Comparison of ENCODE assay signal across 8 mouse cellular contexts in the genomic region with DNA sequence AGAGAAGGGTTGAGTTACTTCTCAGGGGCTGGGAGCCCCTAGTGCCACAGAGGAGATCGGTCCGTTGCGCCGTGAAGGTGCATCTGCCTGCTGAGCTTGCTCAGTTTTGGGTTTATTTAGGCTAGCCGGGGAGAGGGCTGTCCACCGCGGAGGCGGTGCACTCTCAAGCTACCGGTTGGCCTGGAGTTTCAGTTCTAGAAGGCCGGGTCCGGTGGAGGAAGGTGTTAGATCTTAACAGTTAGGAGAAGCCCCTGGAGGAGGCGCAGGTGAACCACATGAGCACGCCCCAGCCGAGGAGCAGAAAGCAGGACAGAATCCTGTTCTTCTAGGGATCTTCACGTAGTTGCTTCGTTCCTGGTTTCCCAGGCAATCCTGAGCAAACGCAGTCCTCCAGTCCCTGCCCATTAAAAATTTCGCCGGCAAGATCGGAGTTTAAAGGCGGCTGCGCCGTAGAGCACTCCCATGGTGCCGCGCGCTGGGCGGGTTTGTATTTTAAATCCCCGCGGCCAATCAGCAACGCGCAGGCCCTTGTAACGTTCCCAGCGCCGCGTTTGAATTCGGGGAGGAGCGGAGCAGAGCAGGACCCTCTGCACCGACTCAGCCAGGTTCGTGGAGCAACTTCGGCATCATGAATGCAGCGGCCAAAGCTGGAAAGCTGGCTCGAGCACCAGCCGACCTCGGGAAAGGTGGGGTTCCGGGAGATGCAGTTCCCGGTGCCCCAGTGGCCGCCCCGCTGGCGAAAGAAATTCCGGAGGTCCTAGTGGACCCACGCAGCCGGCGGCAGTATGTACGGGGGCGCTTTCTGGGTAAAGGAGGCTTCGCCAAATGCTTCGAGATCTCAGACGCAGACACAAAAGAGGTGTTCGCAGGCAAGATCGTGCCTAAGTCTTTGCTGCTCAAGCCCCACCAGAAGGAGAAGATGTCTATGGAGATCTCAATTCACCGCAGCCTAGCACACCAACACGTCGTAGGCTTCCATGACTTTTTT. TPM values are rescaled to one million over a fixed set of nuclear protein-coding genes. Genes with fewer than 3 reads are reported as not detected.
DNase-seq lines count a peak whose midpoint lies in the region; ATAC-seq and TF ChIP-seq lines count a peak whose summit lies in the region.

A gene (plus strand): TSS at position 525 of the 988 bp plus-strand sequence.

- peak; percentile 87 for ATAC-seq in erythroid progenitor cell, adult 5-6 weeks (replicated peaks; ENCODE audit: low FRiP score, poor library complexity, severe bottlenecking)
- ATAC-seq in heart, embryonic 12.5 days (ENCODE audit: insufficient number of reproducible peaks, low FRiP score): peak; percentile 92
- peak; percentile 86 for ATAC-seq in kidney, postnatal 0 days (replicated peaks; ENCODE audit: low FRiP score, low read depth)
- peak; percentile 95 for ATAC-seq in liver, embryonic 11.5 days (replicated peaks; ENCODE audit: low FRiP score)
- peak; percentile 90 for ATAC-seq in stomach, embryonic 15.5 days (ENCODE audit: insufficient read depth, low FRiP score, low read depth)

- under 1% methylated on average over 63 of the region's 63 CpGs for WGBS in heart, embryonic 12.5 days
- WGBS in kidney, postnatal 0 days: under 1% methylated on average over 63 of the region's 63 CpGs
- under 1% methylated on average over 63 of the region's 63 CpGs for WGBS in liver, embryonic 11.5 days
- under 1% methylated on average over 63 of the region's 63 CpGs for WGBS in stomach, embryonic 15.5 days

- peak within 1 kb of the TSS; percentile 93 for H3K4me2 ChIP-seq in heart, embryonic 12.5 days
- peak within 1 kb of the TSS; percentile 91 for H3K4me2 ChIP-seq in kidney, postnatal 0 days (ENCODE audit: low read length)
- H3K4me2 ChIP-seq in liver, embryonic 11.5 days: peak within 1 kb of the TSS; percentile 91
- H3K4me2 ChIP-seq in stomach, embryonic 15.5 days: peak within 1 kb of the TSS; percentile 87

- H3K9ac ChIP-seq in heart, embryonic 12.5 days: peak within 1 kb of the TSS; percentile 81
- peak within 1 kb of the TSS; percentile 68 for H3K9ac ChIP-seq in kidney, postnatal 0 days (ENCODE audit: low read depth, low read length)
- H3K9ac ChIP-seq in liver, embryonic 11.5 days (ENCODE audit: low read depth, low read length): peak within 1 kb of the TSS; percentile 94
- peak within 1 kb of the TSS; percentile 73 for H3K9ac ChIP-seq in stomach, embryonic 15.5 days

- H3K27ac ChIP-seq in heart, embryonic 12.5 days (ENCODE audit: poor library complexity, severe bottlenecking): peak within 1 kb of the TSS; percentile 65
- peak within 1 kb of the TSS; percentile 80 for H3K27ac ChIP-seq in kidney, postnatal 0 days
- H3K27ac ChIP-seq in liver, embryonic 11.5 days (ENCODE audit: low read depth, low read length): peak within 1 kb of the TSS; percentile 81
- H3K27ac ChIP-seq in stomach, embryonic 15.5 days: peak within 1 kb of the TSS; percentile 86

- peaks cover 35% of the 10 kb centered on the region for H3K4me1 ChIP-seq in heart, embryonic 12.5 days (replicated peaks)
- 0 out of 2 replicates have a peak, but pooled peaks cover 14% of the 10 kb centered on the region for H3K4me1 ChIP-seq in kidney, postnatal 0 days (replicated peaks; ENCODE audit: insufficient read depth, low read length)
- peaks cover 13% of the 10 kb centered on the region for H3K4me1 ChIP-seq in liver, embryonic 11.5 days (replicated peaks; ENCODE audit: control insufficient read depth, insufficient read depth, low read length)
- H3K4me1 ChIP-seq in stomach, embryonic 15.5 days: peaks cover 28% of the 10 kb centered on the region

- no peak; the same call in 1 of the 2 replicates for TF ChIP-seq CTCF in kidney, postnatal 0 days (IDR thresholded peaks at IDR 0.05; ENCODE audit: low read depth)

- peak; percentile 77 for DNase-seq in CD4-positive, CD25-positive, alpha-beta regulatory T cell, adult 2 months (ENCODE audit: low read depth, low spot score)
- DNase-seq in brain, embryonic 18.5 days (ENCODE audit: low read depth, low spot score): peak; percentile 68
- peak; percentile 93 for DNase-seq in kidney, postnatal 0 days (ENCODE audit: low spot score)
- peak; percentile 88 for DNase-seq in liver, embryonic 11.5 days (ENCODE audit: low spot score)
- peak; percentile 24 to 32 for DNase-seq in natural killer cell, adult 2 months (ENCODE audit: low spot score in 2 of 2)

- H3K27me3 ChIP-seq in heart, embryonic 12.5 days (replicated peaks): no peaks in the 10 kb centered on the region
- H3K27me3 ChIP-seq in kidney, postnatal 0 days (ENCODE audit: insufficient read depth, low read length): no peaks in the 10 kb centered on the region
- H3K27me3 ChIP-seq in liver, embryonic 11.5 days (replicated peaks; ENCODE audit: control insufficient read depth, insufficient read depth, low read length): no peaks in the 10 kb centered on the region
- H3K27me3 ChIP-seq in stomach, embryonic 15.5 days (replicated peaks): no peaks in the 10 kb centered on the region

- H3K36me3 ChIP-seq in heart, embryonic 12.5 days: peaks cover 32% of the 10 kb centered on the region
- peaks cover 7% of the 10 kb centered on the region; the same call in 1 of the 2 replicates for H3K36me3 ChIP-seq in kidney, postnatal 0 days (ENCODE audit: insufficient read depth, low read length)
- peaks cover 19% of the 10 kb centered on the region for H3K36me3 ChIP-seq in liver, embryonic 11.5 days (ENCODE audit: control insufficient read depth, insufficient read depth, low read length)
- peaks cover 21% of the 10 kb centered on the region for H3K36me3 ChIP-seq in stomach, embryonic 15.5 days

- peak within 1 kb of the TSS; percentile 80 for H3K4me3 ChIP-seq in heart, embryonic 12.5 days
- peak within 1 kb of the TSS; percentile 65 for H3K4me3 ChIP-seq in kidney, postnatal 0 days (replicated peaks; ENCODE audit: low read depth, low read length)
- peak within 1 kb of the TSS; percentile 89 for H3K4me3 ChIP-seq in liver, embryonic 11.5 days (ENCODE audit: low read depth, low read length)
- peak within 1 kb of the TSS; percentile 65 for H3K4me3 ChIP-seq in stomach, embryonic 15.5 days (replicated peaks)

- H3K9me3 ChIP-seq in heart, embryonic 12.5 days (replicated peaks): no peaks in the 10 kb centered on the region
- H3K9me3 ChIP-seq in kidney, postnatal 0 days (replicated peaks; ENCODE audit: low read length): no peaks in the 10 kb centered on the region
- no peaks in the 10 kb centered on the region for H3K9me3 ChIP-seq in liver, embryonic 11.5 days (ENCODE audit: control insufficient read depth, low read length)
- H3K9me3 ChIP-seq in stomach, embryonic 15.5 days: no peaks in the 10 kb centered on the region

RNA-seq across cellular contexts. Expression of the gene that starts here (rescaled TPM):
- 128 and 147 TPM in 2 replicates for total RNA-seq in erythroid progenitor cell, adult 5-6 weeks (2015; ENCODE audit: low replicate concordance)
- 146 and 147 TPM in 2 replicates for total RNA-seq in erythroid progenitor cell, adult 5-6 weeks (2017; ENCODE audit: low replicate concordance)
- 103 and 112 TPM in 2 replicates for polyA plus RNA-seq in heart, embryonic 12.5 days (2016; fragmentation: Nextera tagmentation; extraction: Ambion mirVana)
- polyA plus RNA-seq in kidney, postnatal 0 days (2015; fragmentation: Nextera tagmentation; extraction: Ambion mirVana): 46.6 and 51.4 TPM in 2 replicates
- polyA plus RNA-seq in liver, embryonic 11.5 days (2014; fragmentation: Nextera tagmentation; extraction: Ambion mirVana): 177 and 180 TPM in 2 replicates
- 106 and 121 TPM in 2 replicates for polyA plus RNA-seq in stomach, embryonic 15.5 days (2015; fragmentation: Nextera tagmentation; extraction: Ambion mirVana)

Comparison
In these comparisons a context has a peak if more than half of its experiments do, and no peak if none do; other contexts are left out.
1. Peak in every context shown above with its lines: DNase-seq, ATAC-seq, H3K4me3 ChIP-seq and H3K27ac ChIP-seq.
2. DNase-seq: peak in every context shown above with its lines; median percentile 93 in kidney, postnatal 0 days; 88 in liver, embryonic 11.5 days; 77 in CD4-positive, CD25-positive, alpha-beta regulatory T cell, adult 2 months; 68 in brain, embryonic 18.5 days; 28 in natural killer cell, adult 2 months.